Mouse (Mus musculus): ENCODE results near the gene Cckar.
"Not testable (repeated sequence)": the region's sequence is repeated elsewhere in the genome, so short reads cannot be mapped to it uniquely, and the experiment has no call there.

Cckar gene

GRCm38 (mm10) chr5:53673493-53674150 lies 33.9 kb downstream of the Cckar start:
- DNase-seq (ENCODE audit: low spot score), result not testable (repeated sequence)

GRCm38 (mm10) chr5:53672352-53672751 lies 35.2 kb downstream of the Cckar start:
- peak; percentile 75 for DNase-seq (ENCODE audit: low spot score)

GRCm38 (mm10) chr5:53671507-53671906 lies 36.0 kb downstream of the Cckar start:
- no peak for DNase-seq (ENCODE audit: low spot score)

GRCm38 (mm10) chr5:53670321-53670938 lies 37.1 kb downstream of the Cckar start:
- DNase-seq (ENCODE audit: low spot score), result no peak

GRCm38 (mm10) chr5:53668021-53668420 lies 39.5 kb downstream of the Cckar start:
- DNase-seq (ENCODE audit: low spot score), result no peak

- DNase-seq (ENCODE audit: low spot score), result no peak
Observed at GRCm38 (mm10) chr5:53663665-53664064, 43.8 kb downstream of the Cckar start.

- no peak for DNase-seq (ENCODE audit: low spot score)
Observed at GRCm38 (mm10) chr5:53662413-53662812, 45.1 kb downstream of the Cckar start.

GRCm38 (mm10) chr5:53661508-53661907 lies 46.0 kb downstream of the Cckar start:
- no peak for DNase-seq (ENCODE audit: low spot score)

- peak; percentile 15 for DNase-seq (ENCODE audit: low spot score)
Observed at GRCm38 (mm10) chr5:53657925-53658324, 49.6 kb downstream of the Cckar start.

- no peak for DNase-seq (ENCODE audit: low spot score)
Observed at GRCm38 (mm10) chr5:53656596-53656995, 50.9 kb downstream of the Cckar start.
